Mouse (Mus musculus) left cerebral cortex, postnatal 25 days (tissue): ENCODE measurements around the gene Gapdhs. TPM values are rescaled to one million over a fixed set of nuclear protein-coding genes. Genes with fewer than 3 reads are reported as not detected.
A peak's percentile ranks its signal among the peaks of the same experiment; 100 is the strongest.
"Not testable (repeated sequence)": the region's sequence is repeated elsewhere in the genome, so short reads cannot be mapped to it uniquely, and the experiment has no call there.

Source experiments
- DNase-seq, 2 experiments: peaks; one replicate each; pipeline ENCODE4 v3.0.0; 2022; ENCODE audit warnings: low spot score in 2 of 2, mixed read lengths in 1 of 2
- intact Hi-C: fragments of 180-260 bp; cut with DNase I; formaldehyde crosslinking; loops from one replicate; pipeline ENCODE4 v1.15.1; 2025
- total RNA-seq, 2 experiments: library from RNA; stranded (reverse); gene quantifications; 2 replicates each; pipeline ENCODE4 v1.2.3; 2021

Gapdhs gene
- total RNA-seq, 2 experiments from 2014 or later: not detected

- intact Hi-C loops: no loop called here
- peak; percentile 8 to 19 for DNase-seq
These were observed 6.5 kb upstream of the Gapdhs start for GRCm38 (mm10) chr7:30749824-30750606.

GRCm38 (mm10) chr7:30747525-30748204 is 4.2 kb upstream of the Gapdhs start:
- intact Hi-C loops: no loop called here
- DNase-seq: no peak

GRCm38 (mm10) chr7:30744022-30744598 is 629 bp upstream of the Gapdhs start:
- intact Hi-C loops: no loop called here
- no peak for DNase-seq

GRCm38 (mm10) chr7:30742570-30742969 is 911 bp downstream of the Gapdhs start:
- DNase-seq, intact Hi-C loops: not testable (repeated sequence)

GRCm38 (mm10) chr7:30736211-30736610 is 7.3 kb downstream of the Gapdhs start:
- peak in 1 of 2 experiments; percentile 24 for DNase-seq

GRCm38 (mm10) chr7:30730064-30730722 is 13.3 kb downstream of the Gapdhs start:
- intact Hi-C loops: not testable (repeated sequence)
- peak in 1 of 2 experiments; percentile 28 for DNase-seq

More at GRCm38 (mm10) chr7:30736211-30736610, 7.3 kb downstream of the Gapdhs start:
- intact Hi-C loops: no loop called here

GRCm38 (mm10) chr7:30729396-30730063 is 14.0 kb downstream of the Gapdhs start, which contains the start of gene Tmem147:
TSS of gene Tmem147 (minus strand) at chr7:30729540.
- peak; percentile 97 to 98 for DNase-seq
- intact Hi-C loops: loop anchor here (2.0 kb wide), 3 partner anchors 65 to 141 kb away; partner anchors contain the start of genes Haus5 and Kmt2b

GRCm38 (mm10) chr7:30728739-30729395 is 14.6 kb downstream of the Gapdhs start:
- intact Hi-C loops: loop anchor here (2.0 kb wide), 3 partner anchors 64 to 140 kb away; partner anchors contain the start of genes Haus5 and Kmt2b
- DNase-seq: no peak

GRCm38 (mm10) chr7:30728214-30728613 is 15.3 kb downstream of the Gapdhs start:
- no peak for DNase-seq
- intact Hi-C loops: loop anchor here (2.0 kb wide), 3 partner anchors 63 to 139 kb away; partner anchors contain the start of genes Haus5 and Kmt2b

GRCm38 (mm10) chr7:30723274-30723953 is 20.1 kb downstream of the Gapdhs start:
- intact Hi-C loops: no loop called here
- DNase-seq: no peak

GRCm38 (mm10) chr7:30721286-30721685 is 22.2 kb downstream of the Gapdhs start:
- DNase-seq: no peak
- intact Hi-C loops: no loop called here

GRCm38 (mm10) chr7:30719669-30720068 is 23.8 kb downstream of the Gapdhs start:
- DNase-seq: no peak
- intact Hi-C loops: no loop called here

- intact Hi-C loops: no loop called here
- no peak for DNase-seq
These were observed 25.8 kb downstream of the Gapdhs start for GRCm38 (mm10) chr7:30717716-30718046.

- intact Hi-C loops: no loop called here
These were observed 26.3 kb downstream of the Gapdhs start for GRCm38 (mm10) chr7:30717006-30717715.

GRCm38 (mm10) chr7:30711942-30712341 is 31.5 kb downstream of the Gapdhs start, which contains the start of gene Atp4a:
TSS of gene Atp4a (plus strand) at chr7:30712209.
- intact Hi-C loops: no loop called here

More at GRCm38 (mm10) chr7:30717006-30717715, 26.3 kb downstream of the Gapdhs start:
- peak; percentile 42 to 57 for DNase-seq

GRCm38 (mm10) chr7:30707441-30707840 is 36.0 kb downstream of the Gapdhs start:
- intact Hi-C loops: no loop called here
- no peak for DNase-seq

More at GRCm38 (mm10) chr7:30711942-30712341, 31.5 kb downstream of the Gapdhs start, which contains the start of gene Atp4a:
- DNase-seq: no peak

GRCm38 (mm10) chr7:30706214-30706882 is 37.1 kb downstream of the Gapdhs start:
- no peak for DNase-seq
- intact Hi-C loops: no loop called here
